Mouse (Mus musculus): Measurements from ENCODE around the gene Aplp2.

Gene Aplp2

GRCm38 (mm10) chr9:31211690-31212499 is at the start of gene Aplp2:
Gene Aplp2, minus strand, starts transcription at chr9:31211815.
- DNase-seq (ENCODE audit: low spot score in 2 of 2), result peak; percentile 96 to 97

GRCm38 (mm10) chr9:31260219-31260618 is 48.6 kb upstream of the Aplp2 start:
- no peak for DNase-seq (ENCODE audit: low spot score in 2 of 2)

- DNase-seq (ENCODE audit: low spot score in 2 of 2), result no peak
These were observed 46.6 kb upstream of the Aplp2 start for GRCm38 (mm10) chr9:31258237-31258636.

GRCm38 (mm10) chr9:31255953-31256352 is 44.3 kb upstream of the Aplp2 start:
- no peak for DNase-seq (ENCODE audit: low spot score in 2 of 2)

GRCm38 (mm10) chr9:31254697-31255004 is 43.0 kb upstream of the Aplp2 start:
- DNase-seq (ENCODE audit: low spot score in 2 of 2), result no peak

GRCm38 (mm10) chr9:31253866-31254696 is 42.5 kb upstream of the Aplp2 start:
- DNase-seq (ENCODE audit: low spot score in 2 of 2), result no peak

- DNase-seq (ENCODE audit: low spot score in 2 of 2), result no peak
These were observed 41.7 kb upstream of the Aplp2 start for GRCm38 (mm10) chr9:31253311-31253734.

GRCm38 (mm10) chr9:31252182-31252799 is 40.7 kb upstream of the Aplp2 start:
- DNase-seq (ENCODE audit: low spot score in 2 of 2), result no peak

- no peak for DNase-seq (ENCODE audit: low spot score in 2 of 2)
These were observed 36.0 kb upstream of the Aplp2 start for GRCm38 (mm10) chr9:31247447-31248220.

GRCm38 (mm10) chr9:31246421-31246820 is 34.8 kb upstream of the Aplp2 start:
- no peak for DNase-seq (ENCODE audit: low spot score in 2 of 2)

- DNase-seq (ENCODE audit: low spot score in 2 of 2), result no peak
These were observed 33.4 kb upstream of the Aplp2 start for GRCm38 (mm10) chr9:31245006-31245405.

- DNase-seq (ENCODE audit: low spot score in 2 of 2), result no peak
These were observed 32.3 kb upstream of the Aplp2 start for GRCm38 (mm10) chr9:31243939-31244333.

- DNase-seq (ENCODE audit: low spot score in 2 of 2), result no peak
These were observed 31.8 kb upstream of the Aplp2 start for GRCm38 (mm10) chr9:31243306-31243938.

GRCm38 (mm10) chr9:31241208-31241699 is 29.6 kb upstream of the Aplp2 start:
- no peak for DNase-seq (ENCODE audit: low spot score in 2 of 2)

- DNase-seq (ENCODE audit: low spot score in 2 of 2), result no peak
These were observed 29.1 kb upstream of the Aplp2 start for GRCm38 (mm10) chr9:31240522-31241207.

GRCm38 (mm10) chr9:31239551-31239950 is 27.9 kb upstream of the Aplp2 start:
- DNase-seq (ENCODE audit: low spot score in 2 of 2), result no peak

- DNase-seq (ENCODE audit: low spot score in 2 of 2), result no peak
These were observed 26.9 kb upstream of the Aplp2 start for GRCm38 (mm10) chr9:31238526-31238925.

GRCm38 (mm10) chr9:31236079-31236478 is 24.5 kb upstream of the Aplp2 start:
- no peak for DNase-seq (ENCODE audit: low spot score in 2 of 2)

- DNase-seq (ENCODE audit: low spot score in 2 of 2), result no peak
These were observed 23.9 kb upstream of the Aplp2 start for GRCm38 (mm10) chr9:31235489-31235888.

- DNase-seq (ENCODE audit: low spot score in 2 of 2), result no peak
These were observed 23.4 kb upstream of the Aplp2 start for GRCm38 (mm10) chr9:31235030-31235429.

All from right cerebral cortex, postnatal 36 days (tissue).